Mouse (Mus musculus) olfactory bulb, adult 2 months (tissue): ENCODE data around the gene Gm49661. TPM values are rescaled to one million over a fixed set of nuclear protein-coding genes. Genes with fewer than 3 reads are reported as not detected.
A peak's percentile ranks its signal among the peaks of the same experiment; 100 is the strongest.

Experiments
- H3K27ac ChIP-seq: fragments of 200-500 bp; 2 replicates; pipeline ENCODE4 v1.5.1; 2012; ENCODE audit warnings: low read depth, low read length; ENCODE audit not compliant: insufficient read depth
- H3K4me1 ChIP-seq: fragments of 200-500 bp; 2 replicates; pipeline ENCODE4 v1.6.1; 2012; ENCODE audit warnings: low read length; ENCODE audit not compliant: control insufficient read depth, insufficient read depth
- H3K4me3 ChIP-seq: fragments of 200-500 bp; 2 replicates; pipeline ENCODE4 v1.5.1; 2012; ENCODE audit warnings: mild to moderate bottlenecking, low read depth, low read length, moderate library complexity; ENCODE audit not compliant: insufficient read depth
- CTCF ChIP-seq: fragments of 200-500 bp; IDR thresholded peaks from 2 replicates; pipeline ENCODE4 v1.5.1; 2012; ENCODE audit warnings: low read depth, mild to moderate bottlenecking, low read length, moderate library complexity; ENCODE audit not compliant: insufficient read depth
- POLR2A ChIP-seq: fragments of 200-500 bp; IDR thresholded peaks from 2 replicates; pipeline ENCODE4 v1.6.1; 2012; ENCODE audit warnings: mild to moderate bottlenecking, low read depth, low read length, moderate library complexity; ENCODE audit not compliant: insufficient read depth
- WGBS: fragments of 180-500 bp; shearing (Covaris S2); methylation state at CpG from one replicate; pipeline ENCODE4 v1.1.7; 2018; 5-methylcytosine and 5-hydroxymethylcytosine counted together
- polyA plus RNA-seq: library from polyadenylated mRNA; stranded (reverse); fragments of >200 nt; gene quantifications from 2 replicates; pipeline ENCODE4 v1.2.4, GENCODE M21; 2012; ENCODE audit warnings: low replicate concordance; ENCODE audit not compliant: missing spikeins, insufficient read depth, insufficient read length

Gm49661 gene
- polyA plus RNA-seq, 1 experiment, result not detected

DNA sequence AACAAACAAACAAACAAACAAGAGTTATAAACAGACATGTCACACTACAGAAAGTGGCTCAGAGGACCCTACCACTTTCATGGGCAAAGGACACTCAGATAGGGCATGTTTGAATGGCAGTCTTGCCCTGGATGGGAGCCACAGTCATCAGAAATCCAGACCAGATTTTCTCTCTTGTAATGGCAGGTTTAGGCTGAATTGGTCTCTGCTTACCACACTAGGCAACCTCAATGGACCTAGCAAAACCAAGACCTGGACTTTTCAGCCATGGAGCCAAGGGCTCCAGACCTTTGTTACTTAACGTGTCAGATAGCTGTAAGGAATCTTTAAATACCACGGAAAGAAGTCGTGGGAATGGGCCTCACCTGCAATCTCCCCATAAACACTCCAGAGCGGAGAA lies 25.5 kb downstream of the Gm49661 start:
- Histone ChIP-seq H3K27ac (no peak overlapping the region), H3K4me1 (peaks cover 21% of the 10 kb centered on the region), H3K4me3 (no peak overlapping the region)
- WGBS, result 45% methylated on average over 4 of the region's 4 CpGs
- TF ChIP-seq POLR2A (no peak), CTCF (no peak)

GRCm38 (mm10) chr8:84937620-84938485 lies 31.4 kb downstream of the Gm49661 start:
- Histone ChIP-seq H3K4me1 (peaks cover 23% of the 10 kb centered on the region), H3K4me3 (peak overlapping the region; percentile 55), H3K27ac (no peak overlapping the region)
- 60% methylated on average over 13 of the region's 13 CpGs for WGBS
- TF ChIP-seq POLR2A, result no peak
- TF ChIP-seq CTCF, result no peak

GRCm38 (mm10) chr8:84936962-84937546 lies 32.2 kb downstream of the Gm49661 start, which contains the start of gene Mast1:
Gene Mast1 (minus strand): TSS chr8:84937359.
- 1% methylated on average over 50 of the region's 50 CpGs for WGBS
- peak within 1 kb of the TSS; percentile 55 for H3K4me3 ChIP-seq
- peak within 1 kb of the TSS; percentile 36 for H3K27ac ChIP-seq
- TF ChIP-seq POLR2A, result peak; percentile 54; the same call in 1 of the 2 replicates
- TF ChIP-seq CTCF, result peak; percentile 68; the same call in 1 of the 2 replicates
- peaks cover 23% of the 10 kb centered on the region for H3K4me1 ChIP-seq

DNA sequence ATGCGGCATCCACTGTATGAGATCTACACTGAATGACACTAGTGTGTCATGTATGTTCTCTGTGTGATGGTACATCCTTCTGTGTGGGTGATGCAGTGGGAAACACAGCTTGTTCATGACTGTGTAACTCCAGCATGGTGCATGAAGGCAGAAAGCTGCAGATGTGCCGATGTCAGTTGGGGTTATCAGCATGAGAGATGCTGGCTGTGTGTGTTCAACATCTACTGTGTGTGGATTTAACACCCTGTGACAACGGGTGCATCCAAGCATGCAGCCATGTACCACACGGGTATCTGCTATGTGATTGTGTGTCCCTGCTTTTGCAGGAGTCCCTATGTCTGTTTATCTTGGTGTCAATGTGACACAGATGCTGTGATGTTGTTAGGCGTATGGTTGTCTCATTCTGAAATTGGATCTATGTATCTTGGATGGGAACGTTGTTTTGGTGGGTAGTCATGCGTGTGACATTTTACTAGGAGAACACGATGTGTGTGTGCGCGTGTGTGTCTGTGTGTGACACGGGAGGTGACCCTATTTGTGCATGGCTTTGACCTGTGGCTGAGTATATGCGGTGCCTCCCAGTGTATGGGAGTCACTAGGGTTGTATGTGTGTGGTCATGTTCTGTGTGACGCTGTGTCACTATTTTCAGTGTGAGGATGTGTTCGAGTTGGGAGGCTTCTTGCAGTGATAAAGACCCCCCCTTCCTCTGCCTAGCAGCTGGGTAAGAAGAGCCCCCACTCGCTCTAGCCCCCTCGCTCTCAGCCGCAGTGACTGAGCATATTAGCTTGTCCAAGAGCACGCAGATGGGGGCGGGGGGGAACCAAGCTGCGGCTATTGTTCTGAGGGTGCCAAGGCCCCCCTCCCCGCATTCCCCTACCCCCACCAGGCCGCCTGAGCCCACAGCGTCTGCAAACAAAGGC lies 32.9 kb downstream of the Gm49661 start:
- Histone ChIP-seq H3K27ac (peak overlapping the region; percentile 36), H3K4me1 (peaks cover 23% of the 10 kb centered on the region), H3K4me3 (peak overlapping the region; percentile 55)
- TF ChIP-seq CTCF (no peak), POLR2A (no peak)
- 10% methylated on average over 23 of the region's 23 CpGs for WGBS

DNA sequence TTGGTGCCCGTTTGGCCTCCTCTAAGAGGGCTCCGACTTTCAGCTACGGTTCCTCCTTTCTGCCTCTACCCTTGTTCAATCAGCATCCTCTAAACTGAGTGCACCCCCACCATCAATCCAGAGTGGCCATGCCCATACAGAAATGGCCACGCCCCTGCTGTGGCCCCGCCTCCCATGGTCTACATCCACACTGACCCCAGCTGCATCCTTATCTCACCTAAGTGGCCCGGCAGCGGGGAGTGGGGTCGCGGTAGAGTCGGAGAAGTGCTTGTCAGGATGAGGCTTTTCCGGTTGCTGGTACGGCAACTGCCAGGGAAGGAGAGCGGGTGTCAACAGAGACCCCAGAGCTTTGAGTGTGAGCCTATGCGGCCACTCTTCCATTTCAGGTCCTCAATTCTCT lies 33.7 kb downstream of the Gm49661 start:
- TF ChIP-seq CTCF (no peak), POLR2A (no peak)
- H3K27ac ChIP-seq, result no peak overlapping the region; the same call in 1 of the 2 replicates
- peak overlapping the region; percentile 55 for H3K4me3 ChIP-seq
- H3K4me1 ChIP-seq, result peaks cover 23% of the 10 kb centered on the region
- 9% methylated on average over 14 of the region's 14 CpGs for WGBS

GRCm38 (mm10) chr8:84934860-84935259 lies 34.4 kb downstream of the Gm49661 start:
- H3K27ac ChIP-seq, result no peak overlapping the region
- TF ChIP-seq CTCF, result no peak
- no peak for TF ChIP-seq POLR2A
- peaks cover 23% of the 10 kb centered on the region for H3K4me1 ChIP-seq
- WGBS, result 4% methylated on average over 15 of the region's 15 CpGs
- peak overlapping the region; percentile 55 for H3K4me3 ChIP-seq

DNA sequence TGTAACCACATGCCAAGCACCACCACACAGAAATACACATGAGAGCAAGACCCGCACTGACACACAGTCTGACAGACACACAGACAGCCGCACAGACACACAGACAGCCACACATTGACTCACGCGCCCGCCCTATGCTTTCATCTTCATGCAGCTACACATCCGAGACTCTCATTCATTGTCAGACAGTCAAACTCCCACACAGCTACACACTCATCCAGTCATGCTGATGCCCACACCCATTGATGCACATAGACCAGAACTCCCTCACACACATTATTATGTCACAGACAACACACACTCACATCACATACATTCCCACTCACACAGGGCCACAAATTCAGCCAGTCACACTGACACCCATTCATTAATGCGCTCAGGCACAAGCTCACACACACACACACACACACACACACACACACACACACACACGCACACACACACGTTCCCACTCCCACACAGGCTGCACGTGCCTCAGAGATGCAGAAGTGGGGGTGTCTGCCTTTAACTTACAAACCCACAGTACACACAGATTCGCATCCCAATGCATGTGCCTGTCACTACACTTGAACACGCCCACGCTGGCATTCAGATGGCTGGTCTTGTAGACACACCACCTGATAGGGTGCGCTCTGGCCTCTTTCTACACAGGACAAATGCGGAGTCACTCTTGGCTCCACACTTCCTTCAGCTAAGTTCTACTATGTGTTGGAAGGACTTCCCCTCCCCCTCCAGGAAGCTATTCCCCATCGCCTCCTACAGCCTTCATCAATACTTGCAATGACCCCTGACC lies 35.3 kb downstream of the Gm49661 start:
- no peak overlapping the region for H3K4me3 ChIP-seq
- H3K27ac ChIP-seq, result no peak overlapping the region
- H3K4me1 ChIP-seq, result peaks cover 26% of the 10 kb centered on the region
- WGBS, result 44% methylated on average over 16 of the region's 16 CpGs
- no peak for TF ChIP-seq CTCF
- no peak for TF ChIP-seq POLR2A

- no peak overlapping the region for H3K27ac ChIP-seq
- H3K4me3 ChIP-seq, result no peak overlapping the region
- TF ChIP-seq POLR2A (no peak), CTCF (no peak)
- 88% methylated on average over 13 of the region's 13 CpGs for WGBS
- peaks cover 24% of the 10 kb centered on the region for H3K4me1 ChIP-seq
Measured at GRCm38 (mm10) chr8:84930582-84930981, 38.7 kb downstream of the Gm49661 start.
